Mouse (Mus musculus): Measurements from ENCODE around the gene Sptb.

- TF ChIP-seq POLR2A (IDR thresholded peaks at IDR 0.05; ENCODE audit: low read depth, low read length): no peak
- no peak for TF ChIP-seq CTCF (IDR thresholded peaks at IDR 0.05; ENCODE audit: extremely low read depth, insufficient read depth, insufficient read length, insufficient replicate concordance)
Observed at GRCm38 (mm10) chr12:76593839-76594322, 116.5 kb downstream of the Sptb start.

Measured in spleen, adult 2 months (tissue).